Mouse (Mus musculus): Measurements from ENCODE around the gene Tnfaip3. TPM values are rescaled to one million over a fixed set of nuclear protein-coding genes. Genes with fewer than 3 reads are reported as not detected.

Gene Tnfaip3
- polyA plus RNA-seq, 1 experiment: 8.0 TPM

- no peak overlapping the region for H3K4me2 ChIP-seq (ENCODE audit: low read depth)
- no peak overlapping the region for H3K4me3 ChIP-seq
- no peaks in the 10 kb centered on the region for H3K36me3 ChIP-seq (ENCODE audit: control insufficient read depth, insufficient read depth)
- H3ac ChIP-seq (ENCODE audit: control insufficient read depth, insufficient read length): no peak overlapping the region
- H3K27me3 ChIP-seq (ENCODE audit: control insufficient read depth, insufficient read depth, insufficient read length): no peaks in the 10 kb centered on the region
- H3K79me2 ChIP-seq (ENCODE audit: control insufficient read depth, insufficient read depth): no peaks in the 10 kb centered on the region
- no peak for TF ChIP-seq REST (IDR thresholded peaks at IDR 0.05; ENCODE audit: insufficient read depth, insufficient read length)
- no peak for TF ChIP-seq SRF (IDR thresholded peaks at IDR 0.05; ENCODE audit: control insufficient read depth, insufficient read length, low read depth)
- no peak for TF ChIP-seq POLR2AphosphoS2 (IDR thresholded peaks at IDR 0.05; ENCODE audit: insufficient read length, low read depth)
- no peak for TF ChIP-seq USF1 (IDR thresholded peaks at IDR 0.05; ENCODE audit: low read depth)
- TF ChIP-seq CEBPB (IDR thresholded peaks at IDR 0.05; ENCODE audit: insufficient read depth, poor library complexity, severe bottlenecking): no peak
- TF ChIP-seq E2F4 (IDR thresholded peaks at IDR 0.05; ENCODE audit: insufficient read depth): no peak
- no peak for TF ChIP-seq POLR2A (IDR thresholded peaks at IDR 0.05; ENCODE audit: insufficient read length, low read depth)
- TF ChIP-seq TCF12 (IDR thresholded peaks at IDR 0.05; ENCODE audit: insufficient read depth, poor library complexity, severe bottlenecking): no peak
- TF ChIP-seq TCF3 (IDR thresholded peaks at IDR 0.05; ENCODE audit: insufficient read length, low read depth): no peak
- TF ChIP-seq MAX (IDR thresholded peaks at IDR 0.05; ENCODE audit: low read depth): no peak
Measured at GRCm38 (mm10) chr10:19022272-19022671, 6.8 kb upstream of the Tnfaip3 start.

- no peak overlapping the region for H3K4me3 ChIP-seq
- no peak overlapping the region for H3ac ChIP-seq (ENCODE audit: control insufficient read depth, insufficient read length)
- no peaks in the 10 kb centered on the region for H3K36me3 ChIP-seq (ENCODE audit: control insufficient read depth, insufficient read depth)
- H3K27me3 ChIP-seq (ENCODE audit: control insufficient read depth, insufficient read depth, insufficient read length): no peaks in the 10 kb centered on the region
- no peak overlapping the region for H3K4me2 ChIP-seq (ENCODE audit: low read depth)
- TF ChIP-seq MAX (IDR thresholded peaks at IDR 0.05; ENCODE audit: low read depth) (no peak), SRF (IDR thresholded peaks at IDR 0.05; ENCODE audit: control insufficient read depth, insufficient read length, low read depth) (no peak), POLR2A (IDR thresholded peaks at IDR 0.05; ENCODE audit: insufficient read length, low read depth) (no peak), USF1 (IDR thresholded peaks at IDR 0.05; ENCODE audit: low read depth) (no peak), TCF12 (IDR thresholded peaks at IDR 0.05; ENCODE audit: insufficient read depth, poor library complexity, severe bottlenecking) (no peak), CEBPB (IDR thresholded peaks at IDR 0.05; ENCODE audit: insufficient read depth, poor library complexity, severe bottlenecking) (no peak), TCF3 (IDR thresholded peaks at IDR 0.05; ENCODE audit: insufficient read length, low read depth) (no peak), REST (IDR thresholded peaks at IDR 0.05; ENCODE audit: insufficient read depth, insufficient read length) (no peak), MYOD1 (IDR thresholded peaks at IDR 0.05; ENCODE audit: control insufficient read depth in 1 of 3, insufficient read length in 2 of 3, low read depth in 2 of 3) (no peak), E2F4 (IDR thresholded peaks at IDR 0.05; ENCODE audit: insufficient read depth) (no peak), POLR2AphosphoS2 (IDR thresholded peaks at IDR 0.05; ENCODE audit: insufficient read length, low read depth) (no peak), MYOG (IDR thresholded peaks at IDR 0.05; ENCODE audit: control insufficient read depth in 1 of 3, insufficient read depth in 1 of 3, insufficient read length in 2 of 3, low read depth in 2 of 3) (no peak)
- peaks cover 24% of the 10 kb centered on the region for H3K79me2 ChIP-seq (ENCODE audit: control insufficient read depth, insufficient read depth)
Measured at GRCm38 (mm10) chr10:19016823-19017471, 1.5 kb upstream of the Tnfaip3 start.

GRCm38 (mm10) chr10:19014381-19015256 is 838 bp downstream of the Tnfaip3 start:
- TF ChIP-seq MYOG (IDR thresholded peaks at IDR 0.05; ENCODE audit: control insufficient read depth in 1 of 3, insufficient read depth in 1 of 3, insufficient read length in 2 of 3, low read depth in 2 of 3) (peak in 1 of 3 experiments; percentile 6), CEBPB (IDR thresholded peaks at IDR 0.05; ENCODE audit: insufficient read depth, poor library complexity, severe bottlenecking) (no peak), MYOD1 (IDR thresholded peaks at IDR 0.05; ENCODE audit: control insufficient read depth in 1 of 3, insufficient read length in 2 of 3, low read depth in 2 of 3) (peak in 1 of 3 experiments; percentile 15)
- H3K79me2 ChIP-seq (ENCODE audit: control insufficient read depth, insufficient read depth): peaks cover 46% of the 10 kb centered on the region

GRCm38 (mm10) chr10:19013351-19013750 is 2.1 kb downstream of the Tnfaip3 start:
- Histone ChIP-seq H3K4me2 (ENCODE audit: low read depth) (peak overlapping the region; percentile 77), H3K27me3 (ENCODE audit: control insufficient read depth, insufficient read depth, insufficient read length) (no peaks in the 10 kb centered on the region), H3ac (ENCODE audit: control insufficient read depth, insufficient read length) (no peak overlapping the region), H3K79me2 (ENCODE audit: control insufficient read depth, insufficient read depth) (peaks cover 49% of the 10 kb centered on the region), H3K36me3 (ENCODE audit: control insufficient read depth, insufficient read depth) (no peaks in the 10 kb centered on the region), H3K4me3 (peak overlapping the region; percentile 71)
- TF ChIP-seq SRF (IDR thresholded peaks at IDR 0.05; ENCODE audit: control insufficient read depth, insufficient read length, low read depth): no peak
- TF ChIP-seq MYOG (IDR thresholded peaks at IDR 0.05; ENCODE audit: control insufficient read depth in 1 of 3, insufficient read depth in 1 of 3, insufficient read length in 2 of 3, low read depth in 2 of 3): no peak
- TF ChIP-seq CEBPB (IDR thresholded peaks at IDR 0.05; ENCODE audit: insufficient read depth, poor library complexity, severe bottlenecking): no peak
- no peak for TF ChIP-seq MAX (IDR thresholded peaks at IDR 0.05; ENCODE audit: low read depth)
- no peak for TF ChIP-seq POLR2AphosphoS2 (IDR thresholded peaks at IDR 0.05; ENCODE audit: insufficient read length, low read depth)
- TF ChIP-seq REST (IDR thresholded peaks at IDR 0.05; ENCODE audit: insufficient read depth, insufficient read length): no peak
- TF ChIP-seq MYOD1 (IDR thresholded peaks at IDR 0.05; ENCODE audit: control insufficient read depth in 1 of 3, insufficient read length in 2 of 3, low read depth in 2 of 3): no peak

More at GRCm38 (mm10) chr10:19014381-19015256, 838 bp downstream of the Tnfaip3 start:
- no peaks in the 10 kb centered on the region for H3K27me3 ChIP-seq (ENCODE audit: control insufficient read depth, insufficient read depth, insufficient read length)
- peak overlapping the region; percentile 71 for H3K4me3 ChIP-seq
- H3ac ChIP-seq (ENCODE audit: control insufficient read depth, insufficient read length): peak overlapping the region; percentile 53
- no peaks in the 10 kb centered on the region for H3K36me3 ChIP-seq (ENCODE audit: control insufficient read depth, insufficient read depth)
- H3K4me2 ChIP-seq (ENCODE audit: low read depth): peak overlapping the region; percentile 77
